ENCODE assay signal across 8 mouse cellular contexts in genomic region chr3:53863383-53864220, GRCm38 (mm10). TPM values are rescaled to one million over a fixed set of nuclear protein-coding genes. Genes with fewer than 3 reads are reported as not detected.
DNase-seq lines count a peak whose midpoint lies in the region; ATAC-seq and TF ChIP-seq lines count a peak whose summit lies in the region.

TSS of gene Ufm1 (minus strand) at chr3:53863830.

- DNase-seq in G1E (ENCODE audit: low spot score), result peak; percentile 91
- peak; percentile 92 to 96 for DNase-seq in cerebellum, adult 18-20 months
- peak; percentile 90 to 92 for DNase-seq in heart, postnatal 36 days
- peak; percentile 94 to 97 for DNase-seq in layer of hippocampus, adult 2 months (ENCODE audit: low spot score in 2 of 2)
- peak; percentile 98 for DNase-seq in lung, embryonic 14.5 days
- DNase-seq in thymus, adult 2 months, result peak; percentile 89

- under 1% methylated on average over 58 of the region's 58 CpGs for WGBS in forebrain, embryonic 16.5 days
- under 1% methylated on average over 58 of the region's 58 CpGs for WGBS in lung, embryonic 14.5 days
- under 1% methylated on average over 58 of the region's 58 CpGs for WGBS in olfactory bulb, adult 2 months
- WGBS in thymus, adult 2 months, result under 1% methylated on average over 58 of the region's 58 CpGs

- intact Hi-C loops in heart, postnatal 36 days (cut with DNase I), result loop anchor here (10.0 kb wide), 1 partner anchor 821 kb away; no protein-coding TSS in a partner anchor

- H3K9ac ChIP-seq in forebrain, embryonic 16.5 days (replicated peaks; ENCODE audit: low read depth, low read length), result peak within 1 kb of the TSS; percentile 64
- H3K9ac ChIP-seq in lung, embryonic 14.5 days, result peak within 1 kb of the TSS; percentile 85

- H3K4me2 ChIP-seq in forebrain, embryonic 16.5 days (ENCODE audit: low read length), result peak within 1 kb of the TSS; percentile 63
- peak within 1 kb of the TSS; percentile 91 for H3K4me2 ChIP-seq in lung, embryonic 14.5 days

- no peak for TF ChIP-seq CTCF in G1E (IDR thresholded peaks at IDR 0.05; ENCODE audit: low read depth, low read length)
- peak; percentile 8; the same call in 1 of the 2 replicates for TF ChIP-seq CTCF in layer of hippocampus, adult 2 months (conservative IDR thresholded peaks at IDR 0.05)
- TF ChIP-seq CTCF in lung, embryonic 14.5 days (IDR thresholded peaks at IDR 0.05; ENCODE audit: low read depth), result no peak
- no peak for TF ChIP-seq CTCF in olfactory bulb, adult 2 months (IDR thresholded peaks at IDR 0.05; ENCODE audit: insufficient read depth, low read depth, low read length)
- no peak for TF ChIP-seq CTCF in thymus, adult 2 months (IDR thresholded peaks at IDR 0.05; ENCODE audit: borderline replicate concordance, control insufficient read depth, extremely low read depth, insufficient read depth, low read length, poor library complexity)

- no peaks in the 10 kb centered on the region for H3K9me3 ChIP-seq in G1E (replicated peaks)
- H3K9me3 ChIP-seq in forebrain, embryonic 16.5 days (ENCODE audit: control insufficient read depth, low read length), result no peaks in the 10 kb centered on the region
- no peaks in the 10 kb centered on the region for H3K9me3 ChIP-seq in lung, embryonic 14.5 days (ENCODE audit: low read depth, low read length)

- H3K27me3 ChIP-seq in G1E (ENCODE audit: insufficient read depth, low read length), result no peaks in the 10 kb centered on the region
- no peaks in the 10 kb centered on the region for H3K27me3 ChIP-seq in forebrain, embryonic 16.5 days (replicated peaks; ENCODE audit: control insufficient read depth, insufficient read depth, low read length)
- no peaks in the 10 kb centered on the region for H3K27me3 ChIP-seq in lung, embryonic 14.5 days (ENCODE audit: insufficient read depth, low read length)
- H3K27me3 ChIP-seq in thymus, adult 2 months (ENCODE audit: control insufficient read depth, insufficient read depth, low read length), result no peaks in the 10 kb centered on the region

- H3K4me3 ChIP-seq in G1E (ENCODE audit: low read depth, low read length), result peak within 1 kb of the TSS; percentile 98
- H3K4me3 ChIP-seq in forebrain, embryonic 16.5 days (replicated peaks; ENCODE audit: low read length), result peak within 1 kb of the TSS; percentile 68
- H3K4me3 ChIP-seq in layer of hippocampus, adult 2 months, result peak within 1 kb of the TSS; percentile 82
- peak within 1 kb of the TSS; percentile 89 for H3K4me3 ChIP-seq in lung, embryonic 14.5 days (ENCODE audit: low read depth, low read length)
- H3K4me3 ChIP-seq in olfactory bulb, adult 2 months (ENCODE audit: insufficient read depth, low read depth, low read length), result peak within 1 kb of the TSS; percentile 64
- H3K4me3 ChIP-seq in thymus, adult 2 months (ENCODE audit: control insufficient read depth, insufficient read depth, low read length), result peak within 1 kb of the TSS; percentile 98

- peaks cover 15% of the 10 kb centered on the region for H3K4me1 ChIP-seq in G1E (ENCODE audit: insufficient read depth, low read depth, low read length)
- H3K4me1 ChIP-seq in forebrain, embryonic 16.5 days (replicated peaks; ENCODE audit: control insufficient read depth, insufficient read depth, low read length), result peaks cover 11% of the 10 kb centered on the region
- H3K4me1 ChIP-seq in lung, embryonic 14.5 days (ENCODE audit: insufficient read depth), result peaks cover 6% of the 10 kb centered on the region; the same call in 1 of the 2 replicates
- peaks cover 3% of the 10 kb centered on the region for H3K4me1 ChIP-seq in olfactory bulb, adult 2 months (ENCODE audit: control insufficient read depth, insufficient read depth, low read length)
- H3K4me1 ChIP-seq in thymus, adult 2 months (replicated peaks; ENCODE audit: control insufficient read depth, insufficient read depth, low read length), result peaks cover 5% of the 10 kb centered on the region

- H3K27ac ChIP-seq in forebrain, embryonic 16.5 days (ENCODE audit: low read length), result no peak within 1 kb of the TSS
- peak within 1 kb of the TSS; percentile 98 for H3K27ac ChIP-seq in layer of hippocampus, adult 2 months
- peak within 1 kb of the TSS; percentile 80; the same call in 1 of the 2 replicates for H3K27ac ChIP-seq in lung, embryonic 14.5 days (ENCODE audit: low read depth)
- peak within 1 kb of the TSS; percentile 76 for H3K27ac ChIP-seq in olfactory bulb, adult 2 months (ENCODE audit: insufficient read depth, low read depth, low read length)
- H3K27ac ChIP-seq in thymus, adult 2 months (ENCODE audit: control insufficient read depth, insufficient read depth, low read length), result no peak within 1 kb of the TSS

- TF ChIP-seq POLR2A in olfactory bulb, adult 2 months (IDR thresholded peaks at IDR 0.05; ENCODE audit: insufficient read depth, low read depth, low read length), result peak; percentile 42; the same call in 1 of the 2 replicates
- TF ChIP-seq POLR2A in thymus, adult 2 months (IDR thresholded peaks at IDR 0.05; ENCODE audit: control insufficient read depth, extremely low read depth, insufficient read depth, low read length, poor library complexity), result 0 out of 2 replicates have a peak, but pooled peaks have one; percentile 52

- peaks cover 33% of the 10 kb centered on the region for H3K36me3 ChIP-seq in G1E (replicated peaks)
- peaks cover 17% of the 10 kb centered on the region for H3K36me3 ChIP-seq in forebrain, embryonic 16.5 days (ENCODE audit: control insufficient read depth, insufficient read depth)
- peaks cover 29% of the 10 kb centered on the region for H3K36me3 ChIP-seq in lung, embryonic 14.5 days (ENCODE audit: insufficient read depth)
- peaks cover 18% of the 10 kb centered on the region for H3K36me3 ChIP-seq in thymus, adult 2 months (ENCODE audit: control insufficient read depth, insufficient read depth, low read length)

- peak; percentile 100 for ATAC-seq in G1E (ENCODE audit: extremely low read depth, insufficient number of reproducible peaks, low FRiP score, poor library complexity, severe bottlenecking)
- ATAC-seq in forebrain, embryonic 16.5 days, result peak; percentile 99
- ATAC-seq in lung, embryonic 14.5 days (ENCODE audit: insufficient read depth), result peak; percentile 99

RNA-seq across cellular contexts. Expression of gene Ufm1, which starts in this region (rescaled TPM):
- 57.6 and 70.0 TPM in 2 replicates for total RNA-seq in G1E (2014; fragmentation: Nextera tagmentation)
- 136 and 142 TPM in 2 replicates for total RNA-seq in G1E (2017)
- 4.5 and 5.5 TPM in 2 replicates for polyA plus RNA-seq in G1E (2012)
- polyA plus RNA-seq in forebrain, embryonic 16.5 days (2015; fragmentation: Nextera tagmentation; extraction: Ambion mirVana), result 98.8 and 121 TPM in 2 replicates
- 10 to 100 TPM; 47.1 to 48.8 TPM for total RNA-seq in heart, postnatal 36 days (2021)
- total RNA-seq in layer of hippocampus, adult 2 months (2021), result 10 to 100 TPM; 79.2 to 79.6 TPM
- 101 and 103 TPM in 2 replicates for polyA plus RNA-seq in lung, embryonic 14.5 days (2014; fragmentation: Nextera tagmentation; extraction: Ambion mirVana)
- not detected in 2 replicates for polyA plus RNA-seq in olfactory bulb, adult 2 months (2012; ENCODE audit: insufficient read depth, insufficient read length, low replicate concordance, missing spikeins)
- polyA plus RNA-seq in thymus, adult 2 months (2012; rRNA removed), result 4.4 and 4.5 TPM in 2 replicates

Comparison
In these comparisons a context has a peak if more than half of its experiments do, and no peak if none do; other contexts are left out.
1. H3K27ac ChIP-seq: peak in layer of hippocampus, adult 2 months (single experiment), lung, embryonic 14.5 days (single experiment) and olfactory bulb, adult 2 months (single experiment); none in forebrain, embryonic 16.5 days (single experiment) and thymus, adult 2 months (single experiment).
2. Peak in every context shown above with its lines, with median percentiles within 50 percentile points of each other: ATAC-seq, DNase-seq and H3K4me3 ChIP-seq.